Mouse (Mus musculus) CH12.LX (cell line): ENCODE measurements around the gene Foxred1. TPM values are rescaled to one million over a fixed set of nuclear protein-coding genes. Genes with fewer than 3 reads are reported as not detected.

Experiments
- DNase-seq: peaks from one replicate; pipeline ENCODE4 v3.0.0-alpha.2; 2013; ENCODE audit errors: extremely low read depth
- H3K27ac ChIP-seq: 2 replicates; pipeline ENCODE4 v1.5.1; 2012; ENCODE audit warnings: low read depth, mild to moderate bottlenecking, control low read depth, moderate library complexity; ENCODE audit not compliant: insufficient read depth
- H3K27me3 ChIP-seq: replicated peaks from 2 replicates; pipeline ENCODE3; 2012; ENCODE audit warnings: inconsistent platforms
- H3K36me3 ChIP-seq, 2 experiments: replicated peaks in 1 of 2; 2 replicates each; pipeline versions ENCODE3 to v1.6.1; 2012; ENCODE audit warnings: inconsistent platforms in 1 of 2, low read length in 1 of 2, mild to moderate bottlenecking in 1 of 2, mixed read lengths in 1 of 2, moderate library complexity in 1 of 2; ENCODE audit not compliant: control insufficient read depth in 1 of 2, insufficient read depth in 1 of 2
- H3K4me1 ChIP-seq, 2 experiments: 2 replicates each; pipeline ENCODE4 v1.6.1; 2012; ENCODE audit warnings: inconsistent platforms in 1 of 2, moderate library complexity in 1 of 2; ENCODE audit not compliant: insufficient read depth in 2 of 2, control insufficient read depth in 1 of 2
- H3K4me2 ChIP-seq: 2 replicates; pipeline ENCODE4 v1.6.1; 2012; ENCODE audit warnings: low read depth, mild to moderate bottlenecking, control low read depth; ENCODE audit not compliant: poor library complexity, insufficient read depth, severe bottlenecking
- H3K4me3 ChIP-seq, 3 experiments: fragments of 150-350 bp in 1 of 3; sonication (generic) in 1 of 3; replicated peaks in 1 of 3; 2 replicates each; pipeline versions ENCODE3 to v1.5.1; 2011 to 2012; ENCODE audit warnings: low read depth in 2 of 3, low read length in 2 of 3, mild to moderate bottlenecking in 2 of 3, moderate library complexity in 2 of 3, control low read depth in 1 of 3, improper control_type of control experiment in 1 of 3, inconsistent platforms in 1 of 3, mixed read lengths in 1 of 3; ENCODE audit not compliant: poor library complexity in 1 of 3
- H3K79me2 ChIP-seq: replicated peaks from 2 replicates; pipeline ENCODE4 v1.6.1; 2012; ENCODE audit warnings: mild to moderate bottlenecking, moderate library complexity; ENCODE audit not compliant: control insufficient read depth, poor library complexity, insufficient read depth, severe bottlenecking; ENCODE audit errors: extremely low read depth
- H3K9ac ChIP-seq: 2 replicates; pipeline ENCODE4 v1.6.1; 2012; ENCODE audit warnings: low read depth, mild to moderate bottlenecking, control low read depth, moderate library complexity; ENCODE audit not compliant: insufficient read depth
- H3K9me3 ChIP-seq: replicated peaks from 2 replicates; pipeline ENCODE3; 2012; ENCODE audit warnings: low read length, inconsistent platforms, mixed read lengths
- BHLHE40 ChIP-seq: IDR thresholded peaks from 2 replicates; pipeline ENCODE4 v1.6.1; 2011; ENCODE audit warnings: mild to moderate bottlenecking, low read depth, low read length, improper control_type of control experiment
- CHD1 ChIP-seq: IDR thresholded peaks from 2 replicates; pipeline ENCODE4 v1.6.1; 2012; ENCODE audit warnings: low read depth, low read length, improper control_type of control experiment, inconsistent platforms
- CHD2 ChIP-seq: IDR thresholded peaks from 2 replicates; pipeline ENCODE4 v1.6.1; 2011; ENCODE audit warnings: low read length, improper control_type of control experiment
- CTCF ChIP-seq, 2 experiments: IDR thresholded peaks in 1 of 2; conservative IDR thresholded peaks in 1 of 2; 2 replicates each; pipeline ENCODE4 v1.5.1; 2011 to 2012; ENCODE audit warnings: low read depth in 2 of 2, low read length in 2 of 2, improper control_type of control experiment in 1 of 2, inconsistent platforms in 1 of 2, mild to moderate bottlenecking in 1 of 2, moderate library complexity in 1 of 2
- E2F4 ChIP-seq: IDR thresholded peaks from 2 replicates; pipeline ENCODE4 v1.6.1; 2011; ENCODE audit warnings: low read depth, low read length, improper control_type of control experiment; ENCODE audit not compliant: insufficient replicate concordance
- ELF1 ChIP-seq: IDR thresholded peaks from 2 replicates; pipeline ENCODE4 v1.6.1; 2014; ENCODE audit warnings: low read depth, mild to moderate bottlenecking, inconsistent platforms, low read length, improper control_type of control experiment
- EP300 ChIP-seq: IDR thresholded peaks from 2 replicates; pipeline ENCODE4 v1.6.1; 2011; ENCODE audit warnings: low read length, improper control_type of control experiment
- ETS1 ChIP-seq: conservative IDR thresholded peaks from 2 replicates; pipeline ENCODE4 v1.6.1; 2012; ENCODE audit warnings: low read depth, mild to moderate bottlenecking, inconsistent platforms, low read length, improper control_type of control experiment, moderate library complexity
- GABPA ChIP-seq: IDR thresholded peaks from 2 replicates; pipeline ENCODE4 v1.6.1; 2012; ENCODE audit warnings: low read depth, low read length, improper control_type of control experiment, inconsistent platforms; ENCODE audit not compliant: insufficient replicate concordance
- HCFC1 ChIP-seq: IDR thresholded peaks from 2 replicates; pipeline ENCODE4 v1.6.1; 2012; ENCODE audit warnings: low read depth, mild to moderate bottlenecking, inconsistent platforms, low read length, improper control_type of control experiment
- IRF4 ChIP-seq: IDR thresholded peaks from 2 replicates; pipeline ENCODE4 v1.6.1; 2014; ENCODE audit warnings: low read depth, mild to moderate bottlenecking, inconsistent platforms, low read length, improper control_type of control experiment
- JUN ChIP-seq: IDR thresholded peaks from 2 replicates; pipeline ENCODE4 v1.6.1; 2011; ENCODE audit warnings: low read depth, mild to moderate bottlenecking, low read length, improper control_type of control experiment, moderate library complexity; ENCODE audit not compliant: insufficient read depth
- JUND ChIP-seq: conservative IDR thresholded peaks from 2 replicates; pipeline ENCODE4 v1.6.1; 2011; ENCODE audit warnings: low read depth, low read length, improper control_type of control experiment
- KAT2A ChIP-seq: IDR thresholded peaks from 2 replicates; pipeline ENCODE4 v1.6.1; 2012; ENCODE audit warnings: low read length, improper control_type of control experiment, inconsistent platforms; ENCODE audit not compliant: insufficient replicate concordance
- MAFK ChIP-seq: IDR thresholded peaks from 2 replicates; pipeline ENCODE4 v1.6.1; 2011; ENCODE audit warnings: low read length, improper control_type of control experiment; ENCODE audit not compliant: insufficient replicate concordance
- MAX ChIP-seq: IDR thresholded peaks from 2 replicates; pipeline ENCODE4 v1.6.1; 2011; ENCODE audit warnings: low read length, improper control_type of control experiment
- MAZ ChIP-seq: IDR thresholded peaks from 2 replicates; pipeline ENCODE4 v1.6.1; 2012; ENCODE audit warnings: low read depth, mild to moderate bottlenecking, inconsistent platforms, low read length, improper control_type of control experiment, moderate library complexity
- MEF2A ChIP-seq: IDR thresholded peaks from 2 replicates; pipeline ENCODE4 v1.6.1; 2014; ENCODE audit warnings: low read depth, mild to moderate bottlenecking, inconsistent platforms, low read length, improper control_type of control experiment, borderline replicate concordance
- MXI1 ChIP-seq: IDR thresholded peaks from 2 replicates; pipeline ENCODE4 v1.6.1; 2011; ENCODE audit warnings: mild to moderate bottlenecking, low read depth, low read length, improper control_type of control experiment
- MYC ChIP-seq: IDR thresholded peaks from 2 replicates; pipeline ENCODE4 v1.6.1; 2011; ENCODE audit warnings: low read depth, mild to moderate bottlenecking, improper control_type of control experiment, low read length
- NELFE ChIP-seq: IDR thresholded peaks from 2 replicates; pipeline ENCODE4 v1.6.1; 2011; ENCODE audit warnings: low read depth, low read length, improper control_type of control experiment
- NRF1 ChIP-seq: IDR thresholded peaks from 2 replicates; pipeline ENCODE4 v1.6.1; 2014; ENCODE audit warnings: low read depth, mild to moderate bottlenecking, inconsistent platforms, low read length, improper control_type of control experiment, moderate library complexity
- PAX5 ChIP-seq: IDR thresholded peaks from 2 replicates; pipeline ENCODE4 v1.6.1; 2012; ENCODE audit warnings: low read length, inconsistent platforms, mixed read lengths
- POLR2A ChIP-seq: IDR thresholded peaks from 2 replicates; pipeline ENCODE4 v1.6.1; 2011; ENCODE audit warnings: low read depth, mild to moderate bottlenecking, improper control_type of control experiment, low read length
- POLR2AphosphoS2 ChIP-seq: IDR thresholded peaks from 2 replicates; pipeline ENCODE4 v1.6.1; 2011; ENCODE audit warnings: low read depth, low read length, improper control_type of control experiment
- RAD21 ChIP-seq: IDR thresholded peaks from 2 replicates; pipeline ENCODE4 v1.6.1; 2011; ENCODE audit warnings: low read depth, mild to moderate bottlenecking, low read length, improper control_type of control experiment, moderate library complexity
- RCOR1 ChIP-seq: conservative IDR thresholded peaks from 2 replicates; pipeline ENCODE4 v1.6.1; 2012; ENCODE audit warnings: low read depth, mild to moderate bottlenecking, inconsistent platforms, low read length, improper control_type of control experiment
- SIN3A ChIP-seq: IDR thresholded peaks from 2 replicates; pipeline ENCODE4 v1.6.1; 2012; ENCODE audit warnings: low read length, improper control_type of control experiment, inconsistent platforms
- SMC3 ChIP-seq: IDR thresholded peaks from 2 replicates; pipeline ENCODE4 v1.6.1; 2011; ENCODE audit warnings: low read depth, low read length, improper control_type of control experiment
- TBP ChIP-seq: conservative IDR thresholded peaks from 2 replicates; pipeline ENCODE4 v1.6.1; 2011; ENCODE audit warnings: low read depth, low read length, improper control_type of control experiment
- TCF12 ChIP-seq: IDR thresholded peaks from 2 replicates; pipeline ENCODE4 v1.6.1; 2014; ENCODE audit warnings: low read depth, mild to moderate bottlenecking, inconsistent platforms, low read length, improper control_type of control experiment
- UBTF ChIP-seq: IDR thresholded peaks from 2 replicates; pipeline ENCODE4 v1.6.1; 2012; ENCODE audit warnings: low read depth, mild to moderate bottlenecking, inconsistent platforms, low read length, improper control_type of control experiment, moderate library complexity
- USF1 ChIP-seq: IDR thresholded peaks from 2 replicates; pipeline ENCODE4 v1.6.1; 2014; ENCODE audit warnings: low read depth, mild to moderate bottlenecking, inconsistent platforms, low read length, improper control_type of control experiment
- USF2 ChIP-seq: conservative IDR thresholded peaks from 2 replicates; pipeline ENCODE4 v1.6.1; 2011; ENCODE audit warnings: low read depth, low read length, improper control_type of control experiment
- ZC3H11A ChIP-seq: IDR thresholded peaks from 2 replicates; pipeline ENCODE4 v1.6.1; 2012; ENCODE audit warnings: low read depth, mild to moderate bottlenecking, inconsistent platforms, low read length, improper control_type of control experiment
- ZKSCAN1 ChIP-seq: IDR thresholded peaks from 2 replicates; pipeline ENCODE4 v1.6.1; 2012; ENCODE audit warnings: low read depth, inconsistent platforms, low read length, improper control_type of control experiment, borderline replicate concordance
- ZMIZ1 ChIP-seq: IDR thresholded peaks from 2 replicates; pipeline ENCODE4 v1.6.1; 2012; ENCODE audit warnings: low read depth, mild to moderate bottlenecking, inconsistent platforms, low read length, improper control_type of control experiment
- ZNF384 ChIP-seq: IDR thresholded peaks from 2 replicates; pipeline ENCODE4 v1.6.1; 2012; ENCODE audit warnings: low read depth, low read length, improper control_type of control experiment, inconsistent platforms
- dilution Hi-C: fragments of 300-500 bp; cut with MboI; formaldehyde crosslinking; loops from 2 replicates; pipeline ENCODE4 v1.14.3; 2020; ENCODE audit warnings: low sequenced_read_pairs; ENCODE audit not compliant: extremely low pct_unique_long_range_greater_than_20kb, extremely low pct_ligation_motif_present
- in situ Hi-C: fragments of 300-500 bp; cut with MboI; formaldehyde crosslinking; loops from 3 replicates; pipeline ENCODE4 v1.14.3; 2019; ENCODE audit warnings: low sequenced_read_pairs, low pct_ligation_motif_present, low pct_unique_long_range_greater_than_20kb, mixed read lengths
- polyA plus RNA-seq: library from polyadenylated mRNA; unstranded; fragments of >175 nt; gene quantifications from 2 replicates; pipeline ENCODE4 v1.2.1, GENCODE M21; 2012; ENCODE audit warnings: low read depth; ENCODE audit not compliant: insufficient read length
- total RNA-seq, 2 experiments: library from RNA; depleted of rRNA; stranded (reverse); fragments of 300-350 nt in 1 of 2; fragments of >200 nt in 1 of 2; gene quantifications; 2 replicates each; pipeline ENCODE4 v1.2.3; 2012 to 2014

Gene Foxred1
- total and polyA plus RNA-seq, 3 experiments = 31.1 to 69.1 (median 40.3) TPM

DNA sequence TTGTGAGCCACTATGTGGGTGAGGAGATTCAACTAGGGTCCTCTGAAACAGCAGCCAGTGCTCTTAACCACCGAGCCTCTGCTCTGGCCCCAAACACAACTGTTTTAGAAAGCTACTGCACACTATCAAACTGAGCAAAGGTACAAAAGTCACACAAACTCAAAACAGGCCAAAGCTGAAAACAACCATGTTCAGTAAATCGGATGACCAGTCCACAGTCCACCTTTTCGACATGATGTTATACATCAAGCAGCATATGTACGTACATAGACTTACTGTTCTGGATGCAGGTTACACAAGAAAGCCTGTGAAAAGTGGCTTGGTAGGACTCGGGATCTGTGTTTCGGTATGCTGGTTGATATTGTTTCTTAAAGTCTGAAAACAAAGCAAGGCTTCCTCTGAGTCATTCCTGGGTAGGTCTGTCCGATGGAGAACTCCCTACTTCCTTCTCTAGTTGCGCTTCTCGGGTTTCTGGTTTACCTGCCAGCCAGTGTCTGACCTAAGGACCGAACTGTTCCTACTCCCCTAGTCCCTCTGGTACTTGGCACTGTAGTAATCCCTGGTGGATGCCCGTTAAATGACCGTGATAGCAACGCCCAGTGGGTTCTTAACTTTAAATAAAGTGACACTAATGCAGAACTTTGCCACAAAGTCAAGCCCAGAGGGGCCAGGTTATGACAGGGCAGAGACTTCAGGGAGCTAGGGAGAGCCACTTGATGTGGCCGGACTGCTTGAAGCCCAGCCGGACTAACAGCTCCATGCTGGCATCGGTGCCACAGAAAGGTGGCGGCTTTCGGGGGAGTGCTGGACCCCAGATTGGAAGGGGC lies 11.7 kb downstream of the Foxred1 start:
- TF ChIP-seq HCFC1 (no peak), MAX (no peak), CHD1 (0 out of 2 replicates have a peak, but pooled peaks have one; percentile 36), PAX5 (no peak), KAT2A (no peak), NELFE (no peak), NRF1 (no peak), IRF4 (0 out of 2 replicates have a peak, but pooled peaks have one; percentile 11), E2F4 (no peak), JUN (no peak), EP300 (peak; percentile 53; the same call in 1 of the 2 replicates), POLR2AphosphoS2 (no peak), RAD21 (no peak), ZKSCAN1 (no peak), SIN3A (peak; percentile 8), MAZ (no peak), CHD2 (no peak), BHLHE40 (no peak), MEF2A (no peak), SMC3 (no peak), TCF12 (no peak), MYC (no peak), ZNF384 (no peak), TBP (no peak), ETS1 (no peak), ZMIZ1 (peak; percentile 7; the same call in 1 of the 2 replicates), ZC3H11A (no peak), UBTF (no peak), GABPA (no peak), USF2 (no peak), CTCF (conservative IDR thresholded peaks at IDR 0.05 in 1 of 2, IDR thresholded peaks at IDR 0.05 in 1 of 2; ENCODE audit: low read depth in 2 of 2, low read length in 2 of 2) (no peak), MAFK (no peak), MXI1 (no peak), POLR2A (no peak), RCOR1 (no peak), USF1 (no peak), JUND (0 out of 2 replicates have a peak, but pooled peaks have one; percentile 10), ELF1 (no peak)
- Histone ChIP-seq H3K9me3 (no peaks in the 10 kb centered on the region), H3K4me2 (peak overlapping the region; percentile 35), H3K79me2 (peaks cover 20% of the 10 kb centered on the region), H3K27ac (peak overlapping the region; percentile 82), H3K4me1 (peaks cover 0 to 43% of the 10 kb centered on the region in 2 experiments; a peak in 2 of 4 replicates), H3K27me3 (no peaks in the 10 kb centered on the region), H3K36me3 (peaks cover 0 to 30% of the 10 kb centered on the region in 2 experiments), H3K4me3 (peak overlapping the region; percentile 70 to 86 (median 77)), H3K9ac (peak overlapping the region; percentile 83)
- peak; percentile 53 for DNase-seq
- dilution Hi-C loops = no loop called here
- in situ Hi-C loops = no loop called here
